Mouse (Mus musculus): ENCODE data around the gene Nrxn3.

DNA sequence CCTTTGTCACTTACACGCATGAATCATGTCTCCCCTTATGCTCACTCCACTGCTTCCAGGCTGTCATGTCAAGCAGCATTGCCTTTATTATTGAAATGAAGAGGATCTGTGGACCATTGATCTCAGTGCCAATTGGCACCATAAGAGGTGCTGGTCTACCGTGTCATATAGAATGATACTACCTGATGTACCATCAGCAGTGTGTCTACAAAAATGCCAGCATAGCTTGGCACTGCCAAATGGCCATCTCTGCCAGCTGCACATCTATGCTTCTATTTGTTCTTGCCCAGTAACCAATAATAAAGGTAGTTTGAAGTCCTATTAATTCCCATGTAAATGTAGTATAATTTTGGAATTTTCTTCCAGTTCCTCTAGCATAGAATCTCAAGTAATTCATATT, 1340.8 kb downstream of the Nrxn3 start:
- TF ChIP-seq POLR2A (IDR thresholded peaks at IDR 0.05; ENCODE audit: low read depth, low read length) = no peak
- TF ChIP-seq CTCF (IDR thresholded peaks at IDR 0.05; ENCODE audit: borderline replicate concordance, insufficient read depth, low read length) = no peak
